Mouse (Mus musculus) frontal cortex, postnatal 14 days (tissue): ENCODE data around the gene Rnf126.
A peak's percentile ranks its signal among the peaks of the same experiment; 100 is the strongest.

Source experiments
- DNase-seq, 2 experiments: peaks; one replicate each; pipeline ENCODE4 v3.0.0; 2022; ENCODE audit warnings: low spot score in 2 of 2

Gene Rnf126

GRCm38 (mm10) chr10:79732500-79732899 lies 34.3 kb downstream of the Rnf126 start:
- DNase-seq, result no peak

DNA sequence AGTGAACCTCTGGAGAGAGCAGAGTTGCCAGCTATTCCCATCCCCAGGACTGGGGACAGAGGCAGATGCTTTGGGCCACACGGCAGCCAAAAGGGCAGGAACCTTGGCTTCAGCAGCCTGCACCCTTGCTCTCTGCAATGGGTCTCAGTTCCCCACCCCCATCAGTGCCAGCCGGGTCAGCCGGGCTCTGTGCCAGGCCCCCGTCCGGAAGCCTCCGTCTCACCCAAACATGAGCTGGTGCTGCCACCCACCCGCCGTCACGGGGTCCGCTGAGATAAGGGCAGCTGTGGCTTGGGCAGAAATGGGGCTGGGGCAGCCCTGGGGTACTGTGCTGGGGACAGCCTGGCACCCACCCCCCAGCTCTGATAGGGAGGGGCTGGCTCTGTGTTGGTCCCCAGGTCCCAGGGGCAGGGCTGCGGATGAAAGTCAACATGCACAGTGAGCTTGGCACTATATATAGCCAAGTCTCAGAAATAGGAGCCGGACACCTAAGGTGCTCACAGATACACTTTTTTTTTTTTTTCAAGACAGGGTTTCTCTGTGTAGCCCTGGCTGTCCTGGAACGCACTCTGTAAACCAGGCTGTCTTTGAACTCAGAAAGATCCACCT lies 37.3 kb downstream of the Rnf126 start:
- no peak for DNase-seq

- no peak for DNase-seq
Observed at GRCm38 (mm10) chr10:79728323-79729249, 38.2 kb downstream of the Rnf126 start.

DNA sequence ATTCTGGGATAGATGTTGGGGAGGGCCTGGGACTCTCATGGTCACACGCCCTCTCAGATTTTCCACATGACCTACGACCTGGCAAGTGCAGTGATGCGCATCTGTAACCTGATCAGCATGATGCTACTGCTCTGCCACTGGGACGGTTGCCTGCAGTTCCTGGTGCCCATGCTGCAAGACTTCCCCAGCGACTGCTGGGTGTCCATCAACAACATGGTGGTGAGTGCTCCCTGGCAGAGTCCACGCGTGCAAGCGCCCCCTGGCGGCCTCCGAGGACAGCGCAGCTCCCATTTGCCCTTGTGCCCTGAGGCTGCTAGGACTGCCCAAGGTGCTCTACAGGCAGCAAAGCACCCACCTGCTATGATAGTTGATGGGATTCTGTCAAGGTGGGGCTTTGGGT lies 40.7 kb downstream of the Rnf126 start:
- no peak for DNase-seq

GRCm38 (mm10) chr10:79723692-79724091 lies 43.1 kb downstream of the Rnf126 start:
- no peak for DNase-seq

GRCm38 (mm10) chr10:79723047-79723446 lies 43.7 kb downstream of the Rnf126 start:
- no peak for DNase-seq

GRCm38 (mm10) chr10:79721089-79721488 lies 45.7 kb downstream of the Rnf126 start:
- DNase-seq, result no peak

DNA sequence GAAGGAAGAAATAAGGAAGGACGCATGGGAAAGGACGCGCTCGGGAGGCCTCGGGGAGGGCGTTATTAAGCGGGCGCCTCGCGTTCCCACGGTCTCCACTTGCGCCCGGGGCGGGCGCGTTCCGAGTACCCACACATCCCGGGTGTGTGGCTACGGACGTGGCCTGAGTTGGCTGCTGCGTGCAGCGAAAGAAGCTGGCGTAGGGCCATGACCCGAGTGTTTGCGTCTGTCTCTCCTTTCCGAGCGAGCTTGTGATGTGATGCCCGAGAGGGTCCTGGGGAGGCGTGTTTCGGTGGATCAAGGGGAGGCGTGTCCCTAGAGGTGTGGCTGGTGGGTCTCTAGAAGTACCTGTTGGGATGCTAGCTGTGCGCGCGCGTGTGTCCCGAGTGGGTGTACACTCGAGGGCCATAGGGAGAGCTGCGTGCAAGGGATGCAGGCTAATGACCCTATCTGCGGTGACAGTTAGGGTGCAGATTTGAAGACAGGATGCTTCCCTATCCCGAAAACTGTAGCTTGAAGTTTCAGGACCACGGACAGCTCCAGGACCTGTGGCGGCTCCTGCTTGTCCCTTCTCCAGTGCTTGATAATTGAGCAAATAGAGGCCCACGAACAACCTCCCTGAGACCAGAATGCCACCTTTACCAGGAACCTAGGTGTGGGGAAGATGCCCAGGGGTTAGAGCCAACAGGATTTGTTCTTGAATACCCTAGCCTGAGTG lies 49.0 kb downstream of the Rnf126 start:
- DNase-seq, result no peak

GRCm38 (mm10) chr10:79716988-79717355 lies 49.8 kb downstream of the Rnf126 start:
- DNase-seq, result peak in 1 of 2 experiments; percentile 48

DNA sequence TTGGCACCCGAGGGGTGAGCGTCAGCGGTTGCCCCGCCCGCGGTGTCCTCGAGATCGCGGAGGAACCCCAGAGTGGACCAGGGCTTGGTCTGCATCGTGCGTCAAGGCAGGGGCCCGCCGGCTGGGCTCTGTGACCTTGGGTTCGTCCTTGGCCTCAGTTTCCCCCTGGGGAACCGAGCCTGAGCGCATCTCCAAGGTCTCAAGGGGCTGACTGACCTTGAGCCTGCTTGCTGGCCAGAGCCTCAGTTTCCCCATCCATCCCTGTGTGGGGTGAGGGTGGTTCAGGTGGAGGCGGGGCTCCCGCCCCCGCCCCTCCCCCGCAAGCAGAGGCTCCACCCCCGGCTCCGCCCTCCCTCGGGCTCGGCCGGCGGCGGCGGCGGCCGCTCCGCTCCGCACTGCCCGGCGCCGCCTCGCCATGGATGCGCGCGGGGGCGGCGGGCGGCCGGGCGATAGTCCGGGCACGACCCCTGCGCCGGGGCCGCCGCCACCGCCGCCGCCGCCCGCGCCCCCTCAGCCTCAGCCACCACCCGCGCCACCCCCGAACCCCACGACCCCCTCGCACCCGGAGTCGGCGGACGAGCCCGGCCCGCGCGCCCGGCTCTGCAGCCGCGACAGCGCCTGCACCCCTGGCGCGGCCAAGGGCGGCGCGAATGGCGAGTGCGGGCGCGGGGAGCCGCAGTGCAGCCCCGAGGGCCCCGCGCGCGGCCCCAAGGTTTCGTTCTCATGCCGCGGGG lies 50.3 kb downstream of the Rnf126 start, which contains the start of gene Hcn2:
TSS of gene Hcn2 (plus strand) at position 381 of the 734 bp plus-strand sequence.
- no peak for DNase-seq

- no peak for DNase-seq
Observed at GRCm38 (mm10) chr10:79714996-79715395, 51.8 kb downstream of the Rnf126 start.

DNA sequence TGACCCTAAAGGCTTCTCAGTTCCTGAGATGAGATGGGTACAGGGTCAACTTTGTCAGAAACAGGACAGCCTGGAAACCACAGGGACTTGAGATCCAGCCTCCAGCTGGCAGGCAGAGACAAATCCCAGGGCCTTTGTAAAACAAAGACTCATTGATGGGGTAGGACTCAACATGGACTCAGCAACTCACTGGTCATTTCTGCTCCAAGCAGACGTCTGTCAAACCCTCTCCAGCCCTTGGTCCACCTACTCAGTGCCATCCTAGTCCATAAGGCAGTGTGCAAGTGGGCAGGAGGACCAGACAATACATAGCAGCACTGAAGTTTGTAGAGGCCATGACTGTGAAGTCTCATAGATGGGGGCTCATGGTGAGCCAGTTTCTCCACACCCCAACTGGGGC lies 53.6 kb downstream of the Rnf126 start:
- DNase-seq, result no peak

GRCm38 (mm10) chr10:79712499-79713126 lies 54.1 kb downstream of the Rnf126 start:
- DNase-seq, result peak in 1 of 2 experiments; percentile 70

DNA sequence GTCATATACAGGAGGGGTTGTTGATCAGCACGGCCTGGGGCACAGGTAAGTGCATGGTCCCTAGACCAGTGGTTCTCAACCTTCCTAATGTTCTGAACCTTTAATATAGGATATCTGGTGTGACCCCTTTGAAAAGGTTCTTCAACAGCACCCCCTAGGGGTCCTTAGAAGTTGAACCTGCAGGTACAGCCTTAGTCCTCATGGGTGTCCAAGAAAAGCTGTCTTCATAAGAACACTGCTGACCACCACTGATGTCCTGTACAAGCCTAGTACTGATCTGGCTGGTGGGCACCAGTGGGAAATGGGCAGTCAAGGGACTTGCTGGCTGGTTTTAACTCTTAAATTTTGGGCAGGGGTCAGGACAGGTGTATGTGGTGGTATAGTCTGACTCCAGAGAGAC lies 54.7 kb downstream of the Rnf126 start:
- no peak for DNase-seq

- no peak for DNase-seq
Observed at GRCm38 (mm10) chr10:79709307-79709706, 57.4 kb downstream of the Rnf126 start.

DNA sequence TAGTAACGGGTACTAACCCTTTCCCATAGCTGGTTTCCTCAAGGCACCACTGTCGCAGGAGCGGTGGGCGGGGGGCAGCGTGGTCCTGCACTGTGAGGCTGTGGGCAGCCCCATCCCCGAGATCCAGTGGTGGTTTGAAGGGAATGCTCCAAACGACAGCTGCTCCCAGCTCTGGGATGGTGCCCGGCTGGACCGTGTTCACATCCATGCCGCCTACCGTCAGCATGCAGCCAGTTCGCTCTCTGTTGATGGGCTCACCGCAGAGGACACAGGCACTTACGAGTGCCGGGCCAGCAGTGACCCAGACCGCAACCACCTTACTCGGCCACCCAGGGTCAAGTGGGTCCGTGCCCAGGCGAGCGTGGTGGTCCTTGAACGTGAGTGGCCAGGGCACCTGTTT lies 58.1 kb downstream of the Rnf126 start:
- DNase-seq, result no peak
